Mouse (Mus musculus) MEL (cell line): Measurements from ENCODE around the gene Crb1. TPM values are rescaled to one million over a fixed set of nuclear protein-coding genes. Genes with fewer than 3 reads are reported as not detected.

Experiments used
- DNase-seq: peaks from one replicate; pipeline ENCODE4 v3.0.0; 2011; ENCODE audit warnings: low read depth, low spot score
- H3K27ac ChIP-seq: 2 replicates; pipeline ENCODE4 v1.5.1; 2012; ENCODE audit warnings: low read depth, mild to moderate bottlenecking, control low read depth, low read length, moderate library complexity; ENCODE audit not compliant: control insufficient read depth
- H3K27me3 ChIP-seq, 2 experiments: fragments of 150-350 bp in 1 of 2; sonication (generic) in 1 of 2; 2 replicates each; pipeline ENCODE4 v1.6.1; 2012; ENCODE audit warnings: low read length in 2 of 2, mild to moderate bottlenecking in 2 of 2, improper control_type of control experiment in 1 of 2, moderate library complexity in 1 of 2; ENCODE audit not compliant: insufficient read depth in 2 of 2, control insufficient read depth in 1 of 2
- H3K36me3 ChIP-seq, 2 experiments: 2 replicates each; pipeline ENCODE4 v1.6.1; 2012 to 2014; ENCODE audit warnings: low read length in 2 of 2, improper control_type of control experiment in 1 of 2, inconsistent platforms in 1 of 2, mild to moderate bottlenecking in 1 of 2; ENCODE audit not compliant: insufficient read depth in 2 of 2, control insufficient read depth in 1 of 2
- H3K4me1 ChIP-seq, 2 experiments: fragments of 150-350 bp in 1 of 2; sonication (generic) in 1 of 2; 2 replicates each; pipeline ENCODE4 v1.6.1; 2012; ENCODE audit warnings: low read length in 2 of 2, improper control_type of control experiment in 1 of 2, mild to moderate bottlenecking in 1 of 2; ENCODE audit not compliant: insufficient read depth in 2 of 2, control insufficient read depth in 1 of 2
- H3K4me3 ChIP-seq, 2 experiments: fragments of 150-350 bp in 1 of 2; sonication (generic) in 1 of 2; 2 replicates each; pipeline ENCODE4 v1.5.1; 2012; ENCODE audit warnings: low read depth in 2 of 2, low read length in 2 of 2, mild to moderate bottlenecking in 2 of 2, moderate library complexity in 2 of 2, control low read depth in 1 of 2, improper control_type of control experiment in 1 of 2; ENCODE audit not compliant: control insufficient read depth in 1 of 2, insufficient read depth in 1 of 2
- H3K79me2 ChIP-seq: 2 replicates; pipeline ENCODE4 v1.6.1; 2012; ENCODE audit warnings: mild to moderate bottlenecking, low read length, moderate library complexity; ENCODE audit not compliant: control insufficient read depth, poor library complexity, insufficient read depth
- H3K9ac ChIP-seq: 2 replicates; pipeline ENCODE4 v1.6.1; 2012; ENCODE audit warnings: low read depth, mild to moderate bottlenecking, control low read depth, low read length, moderate library complexity; ENCODE audit not compliant: control insufficient read depth, poor library complexity, severe bottlenecking
- H3K9me3 ChIP-seq: fragments of 150-350 bp; sonication (generic); replicated peaks from 2 replicates; pipeline ENCODE4 v1.6.1; 2012; ENCODE audit warnings: mild to moderate bottlenecking, low read length, improper control_type of control experiment, moderate library complexity; ENCODE audit not compliant: insufficient read depth
- BHLHE40 ChIP-seq: IDR thresholded peaks from 2 replicates; pipeline ENCODE4 v1.6.1; 2012; ENCODE audit warnings: low read depth, mild to moderate bottlenecking, inconsistent platforms, low read length, improper control_type of control experiment, borderline replicate concordance
- CHD1 ChIP-seq: IDR thresholded peaks from 2 replicates; pipeline ENCODE4 v1.6.1; 2012; ENCODE audit warnings: low read depth, mild to moderate bottlenecking, inconsistent platforms, low read length, improper control_type of control experiment
- CTCF ChIP-seq, 3 experiments: IDR thresholded peaks in 2 of 3; conservative IDR thresholded peaks in 1 of 3; 2 replicates each; pipeline ENCODE4 v1.5.1; 2011 to 2012; ENCODE audit warnings: low read length in 3 of 3, low read depth in 2 of 3, mild to moderate bottlenecking in 2 of 3, improper control_type of control experiment in 1 of 3, inconsistent platforms in 1 of 3, mixed read lengths in 1 of 3, moderate library complexity in 1 of 3; ENCODE audit not compliant: control insufficient read depth in 1 of 3, insufficient read depth in 1 of 3, poor library complexity in 1 of 3, severe bottlenecking in 1 of 3
- ELF1 ChIP-seq: IDR thresholded peaks from 2 replicates; pipeline ENCODE4 v1.6.1; 2014; ENCODE audit warnings: low read depth, mild to moderate bottlenecking, inconsistent platforms, low read length, improper control_type of control experiment, moderate library complexity
- EP300 ChIP-seq, 2 experiments: IDR thresholded peaks; 2 replicates each; pipeline ENCODE4 v1.6.1; 2011; ENCODE audit warnings: improper control_type of control experiment in 2 of 2, low read length in 2 of 2, low read depth in 1 of 2, mild to moderate bottlenecking in 1 of 2
- GATA1 ChIP-seq: IDR thresholded peaks from 2 replicates; pipeline ENCODE4 v1.6.1; 2011; ENCODE audit warnings: low read depth, low read length, improper control_type of control experiment
- HCFC1 ChIP-seq: IDR thresholded peaks from 2 replicates; pipeline ENCODE4 v1.6.1; 2012; ENCODE audit warnings: low read depth, mild to moderate bottlenecking, inconsistent platforms, low read length, improper control_type of control experiment, moderate library complexity
- JUND ChIP-seq: IDR thresholded peaks from 2 replicates; pipeline ENCODE4 v1.6.1; 2011; ENCODE audit warnings: low read depth, mild to moderate bottlenecking, improper control_type of control experiment, low read length
- KAT2A ChIP-seq: conservative IDR thresholded peaks from 2 replicates; pipeline ENCODE4 v1.6.1; 2012; ENCODE audit warnings: low read depth, low read length, improper control_type of control experiment, inconsistent platforms
- MAFK ChIP-seq: IDR thresholded peaks from 2 replicates; pipeline ENCODE4 v1.6.1; 2011; ENCODE audit warnings: low read depth, mild to moderate bottlenecking, low read length, improper control_type of control experiment, borderline replicate concordance
- MAX ChIP-seq: IDR thresholded peaks from 2 replicates; pipeline ENCODE4 v1.6.1; 2011; ENCODE audit warnings: low read length, improper control_type of control experiment
- MAZ ChIP-seq: IDR thresholded peaks from 2 replicates; pipeline ENCODE4 v1.6.1; 2012; ENCODE audit warnings: low read depth, mild to moderate bottlenecking, inconsistent platforms, low read length, improper control_type of control experiment
- MEF2A ChIP-seq: IDR thresholded peaks from 2 replicates; pipeline ENCODE4 v1.6.1; 2014; ENCODE audit warnings: low read depth, mild to moderate bottlenecking, inconsistent platforms, low read length, improper control_type of control experiment; ENCODE audit not compliant: poor library complexity, insufficient replicate concordance, severe bottlenecking; ENCODE audit errors: extremely low read depth
- MXI1 ChIP-seq: IDR thresholded peaks from 2 replicates; pipeline ENCODE4 v1.6.1; 2011; ENCODE audit warnings: mild to moderate bottlenecking, low read depth, low read length, improper control_type of control experiment
- MYC ChIP-seq: IDR thresholded peaks from 2 replicates; pipeline ENCODE4 v1.6.1; 2011; ENCODE audit warnings: low read depth, mild to moderate bottlenecking, low read length, improper control_type of control experiment, moderate library complexity
- NELFE ChIP-seq: IDR thresholded peaks from 2 replicates; pipeline ENCODE4 v1.6.1; 2011; ENCODE audit warnings: low read depth, low read length, improper control_type of control experiment
- NRF1 ChIP-seq: IDR thresholded peaks from 2 replicates; pipeline ENCODE4 v1.6.1; 2014; ENCODE audit warnings: low read depth, mild to moderate bottlenecking, inconsistent platforms, low read length, improper control_type of control experiment, moderate library complexity; ENCODE audit not compliant: poor library complexity, insufficient read depth, severe bottlenecking
- POLR2AphosphoS2 ChIP-seq: IDR thresholded peaks from 2 replicates; pipeline ENCODE4 v1.6.1; 2011; ENCODE audit warnings: low read length, improper control_type of control experiment
- RCOR1 ChIP-seq: IDR thresholded peaks from 2 replicates; pipeline ENCODE4 v1.6.1; 2012; ENCODE audit warnings: low read depth, mild to moderate bottlenecking, inconsistent platforms, low read length, improper control_type of control experiment
- SIN3A ChIP-seq: IDR thresholded peaks from 2 replicates; pipeline ENCODE4 v1.6.1; 2012; ENCODE audit warnings: low read length, improper control_type of control experiment, inconsistent platforms
- TAL1 ChIP-seq: IDR thresholded peaks from 2 replicates; pipeline ENCODE4 v1.6.1; 2012; ENCODE audit warnings: mild to moderate bottlenecking, inconsistent platforms, low read length, moderate library complexity, mixed read lengths
- TCF12 ChIP-seq: IDR thresholded peaks from 2 replicates; pipeline ENCODE4 v1.6.1; 2014; ENCODE audit warnings: low read depth, mild to moderate bottlenecking, inconsistent platforms, low read length, improper control_type of control experiment, moderate library complexity
- UBTF ChIP-seq: IDR thresholded peaks from 2 replicates; pipeline ENCODE4 v1.6.1; 2012; ENCODE audit warnings: low read depth, mild to moderate bottlenecking, inconsistent platforms, low read length, improper control_type of control experiment, moderate library complexity, borderline replicate concordance; ENCODE audit not compliant: insufficient read depth
- ZKSCAN1 ChIP-seq: IDR thresholded peaks from 2 replicates; pipeline ENCODE4 v1.6.1; 2012; ENCODE audit warnings: low read depth, mild to moderate bottlenecking, inconsistent platforms, low read length, improper control_type of control experiment, moderate library complexity
- ZNF384 ChIP-seq: IDR thresholded peaks from 2 replicates; pipeline ENCODE4 v1.6.1; 2012; ENCODE audit warnings: low read depth, mild to moderate bottlenecking, inconsistent platforms, low read length, improper control_type of control experiment
- polyA plus RNA-seq, 2 experiments: library from polyadenylated mRNA; stranded (reverse) in 1 of 2; unstranded in 1 of 2; fragments of >175 nt in 1 of 2; fragments of >200 nt in 1 of 2; gene quantifications; 2 replicates each; pipeline versions ENCODE4 v1.2.1 to v1.2.4; 2012; ENCODE audit warnings: low replicate concordance in 2 of 2, low read depth in 1 of 2; ENCODE audit not compliant: insufficient read length in 2 of 2, insufficient read depth in 1 of 2, missing spikeins in 1 of 2
- total RNA-seq: library from RNA; depleted of rRNA; stranded (reverse); fragments of 300-350 nt; gene quantifications from 2 replicates; pipeline ENCODE4 v1.2.3, GENCODE M21; 2012

The Crb1 gene
- total and polyA plus RNA-seq, 3 experiments = not detected

- Histone ChIP-seq H3K9me3 (no peaks in the 10 kb centered on the region), H3K4me3 (peak overlapping the region; percentile 70 to 96), H3K9ac (peak overlapping the region; percentile 84; the same call in 1 of the 2 replicates)
- TF ChIP-seq HCFC1 (no peak), POLR2AphosphoS2 (no peak), EP300 (IDR thresholded peaks at IDR 0.05; ENCODE audit: low read depth in 1 of 2, low read length in 2 of 2) (peak in 1 of 2 experiments; percentile 42; a peak in 1 of 4 replicates), CHD1 (no peak), MXI1 (no peak), TAL1 (no peak), ZNF384 (no peak), NRF1 (0 out of 2 replicates have a peak, but pooled peaks have one; percentile 7), SIN3A (peak; percentile 43; the same call in 1 of the 2 replicates), ELF1 (0 out of 2 replicates have a peak, but pooled peaks have one; percentile 20), GATA1 (peak; percentile 18; the same call in 1 of the 2 replicates), KAT2A (no peak), TCF12 (no peak), MYC (no peak), RCOR1 (peak; percentile 60; the same call in 1 of the 2 replicates), MAX (no peak)
- TF ChIP-seq, all 39 proteins: peak for 6
- H3K36me3 ChIP-seq = peaks cover under 1 to 19% of the 10 kb centered on the region in 2 experiments; a peak in 3 of 4 replicates
- H3K79me2 ChIP-seq = peaks cover 27% of the 10 kb centered on the region
- H3K4me1 ChIP-seq = peaks cover 5 to 16% of the 10 kb centered on the region in 2 experiments
- H3K27ac ChIP-seq = no peak overlapping the region
- H3K27me3 ChIP-seq = no peaks in the 10 kb centered on the region
- peak; percentile 75 for DNase-seq
Measured at GRCm38 (mm10) chr1:139423931-139424330, 47.0 kb upstream of the Crb1 start.

GRCm38 (mm10) chr1:139422941-139423340 lies 46.0 kb upstream of the Crb1 start:
- peak; percentile 70 for DNase-seq
- H3K27ac ChIP-seq = no peak overlapping the region; the same call in 1 of the 2 replicates
- H3K79me2 ChIP-seq = peaks cover 27% of the 10 kb centered on the region
- H3K9me3 ChIP-seq = no peaks in the 10 kb centered on the region
- no peaks in the 10 kb centered on the region for H3K27me3 ChIP-seq
- H3K4me1 ChIP-seq = peaks cover 5 to 16% of the 10 kb centered on the region in 2 experiments
- peaks cover 0 to 19% of the 10 kb centered on the region in 2 experiments; a peak in 3 of 4 replicates for H3K36me3 ChIP-seq
- TF ChIP-seq GATA1 = no peak
- TF ChIP-seq NELFE = no peak
- no peak for TF ChIP-seq MAFK
- TF ChIP-seq UBTF = no peak
- no peak for TF ChIP-seq BHLHE40
- no peak for TF ChIP-seq ZKSCAN1
- TF ChIP-seq CTCF (IDR thresholded peaks at IDR 0.05 in 2 of 3, conservative IDR thresholded peaks at IDR 0.05 in 1 of 3; ENCODE audit: control insufficient read depth in 1 of 3, insufficient read depth in 1 of 3, low read depth in 2 of 3, low read length in 3 of 3, poor library complexity in 1 of 3, severe bottlenecking in 1 of 3) = no peak
- TF ChIP-seq ELF1 = no peak
- no peak for TF ChIP-seq POLR2AphosphoS2
- no peak for TF ChIP-seq MAZ
- no peak for TF ChIP-seq JUND
- TF ChIP-seq MXI1 = no peak
- TF ChIP-seq MEF2A = no peak
- H3K4me3 ChIP-seq = peak overlapping the region; percentile 70 to 96
- H3K9ac ChIP-seq = peak overlapping the region; percentile 84
